Mouse (Mus musculus): ENCODE results near the gene Slc23a3.

GRCm38 (mm10) chr1:75140601-75141190 is 7.0 kb upstream of the Slc23a3 start:
- TF ChIP-seq CTCF (IDR thresholded peaks at IDR 0.05; ENCODE audit: borderline replicate concordance, insufficient read depth, low read depth, low read length): no peak
- no peak for TF ChIP-seq POLR2A (IDR thresholded peaks at IDR 0.05; ENCODE audit: borderline replicate concordance, insufficient read depth, low read length)
